Mouse (Mus musculus) fat pad, adult 2 months (tissue): ENCODE data around the gene Gm13288.
"Not testable (repeated sequence)": the region's sequence is repeated elsewhere in the genome, so short reads cannot be mapped to it uniquely, and the experiment has no call there.

Experiments used
- DNase-seq: peaks from one replicate; pipeline ENCODE4 v3.0.0-alpha.2; 2011; ENCODE audit warnings: low read depth, low spot score; ENCODE audit errors: extremely low read depth

Gene Gm13288

GRCm38 (mm10) chr4:88805231-88805630 is at the start of gene Gm13288:
Gene Gm13288 (plus strand): TSS chr4:88805531.
- DNase-seq: not testable (repeated sequence)

GRCm38 (mm10) chr4:88756581-88757513 is 48.5 kb upstream of the Gm13288 start:
- DNase-seq: not testable (repeated sequence)

- DNase-seq: not testable (repeated sequence)
Measured at GRCm38 (mm10) chr4:88757628-88758031, 47.7 kb upstream of the Gm13288 start.

GRCm38 (mm10) chr4:88758751-88759150 is 46.6 kb upstream of the Gm13288 start:
- not testable (repeated sequence) for DNase-seq

GRCm38 (mm10) chr4:88759610-88760268 is 45.6 kb upstream of the Gm13288 start, which contains the start of gene Gm13283:
Gene Gm13283 (plus strand): TSS chr4:88760119.
- DNase-seq: not testable (repeated sequence)

- not testable (repeated sequence) for DNase-seq
Measured at GRCm38 (mm10) chr4:88760431-88760830, 44.9 kb upstream of the Gm13288 start.

- not testable (repeated sequence) for DNase-seq
Measured at GRCm38 (mm10) chr4:88761776-88762175, 43.6 kb upstream of the Gm13288 start.

- not testable (repeated sequence) for DNase-seq
Measured at GRCm38 (mm10) chr4:88762341-88762740, 43.0 kb upstream of the Gm13288 start.

- not testable (repeated sequence) for DNase-seq
Measured at GRCm38 (mm10) chr4:88763384-88764018, 41.8 kb upstream of the Gm13288 start.

- not testable (repeated sequence) for DNase-seq
Measured at GRCm38 (mm10) chr4:88773534-88773933, 31.8 kb upstream of the Gm13288 start, which contains the start of gene Gm13290. Gene Gm13290 (plus strand): TSS chr4:88773834.

- DNase-seq: not testable (repeated sequence)
Measured at GRCm38 (mm10) chr4:88776622-88777021, 28.7 kb upstream of the Gm13288 start, which contains the start of gene Gm13289. Gene Gm13289 (plus strand): TSS chr4:88776922.

- not testable (repeated sequence) for DNase-seq
Measured at GRCm38 (mm10) chr4:88779550-88779949, 25.8 kb upstream of the Gm13288 start, which contains the start of gene Gm13272. Gene Gm13272 (plus strand): TSS chr4:88779850.

GRCm38 (mm10) chr4:88780320-88780719 is 25.0 kb upstream of the Gm13288 start:
- DNase-seq: not testable (repeated sequence)

GRCm38 (mm10) chr4:88781831-88782230 is 23.5 kb upstream of the Gm13288 start, which contains the start of gene Ifnz:
Gene Ifnz (plus strand): TSS chr4:88782131.
- not testable (repeated sequence) for DNase-seq

- not testable (repeated sequence) for DNase-seq
Measured at GRCm38 (mm10) chr4:88782335-88782734, 23.0 kb upstream of the Gm13288 start.

GRCm38 (mm10) chr4:88785409-88785808 is 19.9 kb upstream of the Gm13288 start, which contains the start of gene Gm13276:
Gene Gm13276 (plus strand): TSS chr4:88785709.
- DNase-seq: not testable (repeated sequence)

- not testable (repeated sequence) for DNase-seq
Measured at GRCm38 (mm10) chr4:88788402-88788801, 16.9 kb upstream of the Gm13288 start, which contains the start of gene Gm13277. Gene Gm13277 (plus strand): TSS chr4:88788632.

- not testable (repeated sequence) for DNase-seq
Measured at GRCm38 (mm10) chr4:88791250-88791649, 14.1 kb upstream of the Gm13288 start, which contains the start of gene Gm13278. Gene Gm13278 (plus strand): TSS chr4:88791550.

- DNase-seq: not testable (repeated sequence)
Measured at GRCm38 (mm10) chr4:88793936-88794675, 11.2 kb upstream of the Gm13288 start, which contains the start of gene Gm13275. Gene Gm13275 (plus strand): TSS chr4:88794487.

- not testable (repeated sequence) for DNase-seq
Measured at GRCm38 (mm10) chr4:88797097-88797496, 8.2 kb upstream of the Gm13288 start, which contains the start of gene Gm13279. Gene Gm13279 (plus strand): TSS chr4:88797397.
